20 mouse cellular contexts compared by ENCODE assay signal in the genomic region with DNA sequence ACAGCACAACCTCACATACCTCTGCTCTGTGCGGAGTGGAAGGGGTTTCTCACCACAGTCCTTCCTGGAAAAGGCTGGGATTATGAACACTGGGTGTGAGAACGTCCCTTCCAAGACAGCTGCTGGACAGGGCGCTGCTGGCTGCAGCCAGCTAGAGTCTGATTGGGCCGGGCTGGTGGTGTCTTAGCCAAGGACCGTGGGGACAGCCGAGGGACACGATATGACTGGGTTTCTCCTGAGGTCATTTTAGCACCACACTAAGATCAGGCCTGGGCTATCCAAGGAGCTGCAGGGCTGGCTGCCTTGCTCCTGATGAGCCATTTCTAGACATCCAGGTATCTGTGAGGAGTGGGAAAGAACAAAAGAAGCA. TPM values are rescaled to one million over a fixed set of nuclear protein-coding genes. Genes with fewer than 3 reads are reported as not detected.
DNase-seq lines count a peak whose midpoint lies in the region; ATAC-seq and TF ChIP-seq lines count a peak whose summit lies in the region.
"Had no signal": no experiment of that assay in that cellular context is flagged by ENCODE, and none has a peak within 500 bp of the region (broad histone marks: within the 10 kb centered on the region; RNA-seq: fewer than 3 reads in every experiment).

No protein-coding gene starts in this region.

- H3K4me2 ChIP-seq in lung, embryonic 14.5 days: no peak overlapping the region
- H3K4me2 ChIP-seq in neural tube, embryonic 14.5 days (ENCODE audit: low read depth, low read length): no peak overlapping the region
- H3K4me2 ChIP-seq: limb, embryonic 12.5 days; liver, embryonic 13.5 days had no signal

- 67% methylated on average over 7 of the region's 7 CpGs for WGBS in lung, embryonic 14.5 days
- 93% methylated on average over 7 of the region's 7 CpGs for WGBS in neural tube, embryonic 14.5 days

- intact Hi-C loops in gastrocnemius, adult 2 months (cut with DNase I): no loop called here

- H3K4me3 ChIP-seq in gastrocnemius, adult 2 months: no peak overlapping the region
- H3K4me3 ChIP-seq in lung, embryonic 14.5 days (ENCODE audit: low read depth, low read length): no peak overlapping the region
- no peak overlapping the region for H3K4me3 ChIP-seq in neural tube, embryonic 14.5 days (ENCODE audit: low read depth, low read length)
- H3K4me3 ChIP-seq: limb, embryonic 12.5 days; liver, embryonic 13.5 days had no signal

- no peaks in the 10 kb centered on the region for H3K9me3 ChIP-seq in lung, embryonic 14.5 days (ENCODE audit: low read depth, low read length)
- no peaks in the 10 kb centered on the region for H3K9me3 ChIP-seq in neural tube, embryonic 14.5 days (ENCODE audit: control insufficient read depth, low read length)
- H3K9me3 ChIP-seq: limb, embryonic 12.5 days; liver, embryonic 13.5 days had no signal

- no peaks in the 10 kb centered on the region for H3K36me3 ChIP-seq in lung, embryonic 14.5 days (ENCODE audit: insufficient read depth)
- H3K36me3 ChIP-seq in neural tube, embryonic 14.5 days (ENCODE audit: control insufficient read depth, insufficient read depth, low read length): no peaks in the 10 kb centered on the region
- H3K36me3 ChIP-seq: limb, embryonic 12.5 days; liver, embryonic 13.5 days had no signal

- H3K4me1 ChIP-seq in lung, embryonic 14.5 days (ENCODE audit: insufficient read depth): no peaks in the 10 kb centered on the region
- H3K4me1 ChIP-seq in neural tube, embryonic 14.5 days (ENCODE audit: control insufficient read depth, insufficient read depth, low read length): peaks cover 11% of the 10 kb centered on the region
- H3K4me1 ChIP-seq: liver, embryonic 13.5 days had no signal

- TF ChIP-seq CTCF in gastrocnemius, adult 2 months (IDR thresholded peaks at IDR 0.05): no peak
- TF ChIP-seq CTCF in lung, embryonic 14.5 days (IDR thresholded peaks at IDR 0.05; ENCODE audit: low read depth): no peak

- ATAC-seq in lung, embryonic 14.5 days (ENCODE audit: insufficient read depth): peak; percentile 44; the same call in 1 of the 2 replicates
- 0 out of 2 replicates have a peak, but pooled peaks have one; percentile 28 for ATAC-seq in neural tube, embryonic 14.5 days (ENCODE audit: low read depth)

- no peak overlapping the region for H3K27ac ChIP-seq in gastrocnemius, adult 2 months
- no peak overlapping the region for H3K27ac ChIP-seq in lung, embryonic 14.5 days (ENCODE audit: low read depth)
- H3K27ac ChIP-seq in neural tube, embryonic 14.5 days (ENCODE audit: low read depth, low read length): no peak overlapping the region
- H3K27ac ChIP-seq: limb, embryonic 12.5 days; liver, embryonic 13.5 days had no signal

- peak; percentile 59 for DNase-seq in gastrocnemius, adult 2 months
- no peak for DNase-seq in gastrocnemius, postnatal 10 days
- DNase-seq in lung, embryonic 14.5 days: no peak
- no peak for DNase-seq in lung, adult 18-20 months
- no peak for DNase-seq in neural tube, embryonic 10.5 days (ENCODE audit: extremely low spot score, low spot score)
- no peak for DNase-seq in retina, embryonic 14.5 days (ENCODE audit: low spot score)
- DNase-seq: adrenal gland, postnatal 10 days; B cell, adult 2 months; cerebellum, adult 11-12 months; cerebellum, postnatal 25 days; gastrocnemius, postnatal 14 days; kidney, adult 8-10 months; liver, embryonic 13.5 days; right cerebral cortex, postnatal 4 days had no signal

- H3K27me3 ChIP-seq in lung, embryonic 14.5 days (ENCODE audit: insufficient read depth, low read length): no peaks in the 10 kb centered on the region
- H3K27me3 ChIP-seq in neural tube, embryonic 14.5 days (ENCODE audit: control insufficient read depth, insufficient read depth, low read length): no peaks in the 10 kb centered on the region
- H3K27me3 ChIP-seq: limb, embryonic 12.5 days; liver, embryonic 13.5 days had no signal

- H3K9ac ChIP-seq in lung, embryonic 14.5 days: no peak overlapping the region
- no peak overlapping the region for H3K9ac ChIP-seq in neural tube, embryonic 14.5 days (replicated peaks; ENCODE audit: low read depth, low read length)
- H3K9ac ChIP-seq: limb, embryonic 12.5 days; liver, embryonic 13.5 days had no signal

RNA-seq across cellular contexts. Expression of a gene that starts 4.0 kb away (rescaled TPM):
- not detected for total RNA-seq in gastrocnemius, adult 2 months (2021)
- not detected for total RNA-seq in gastrocnemius, postnatal 10 days (2021)
- not detected in 2 replicates for polyA plus RNA-seq in lung, embryonic 14.5 days (2014; fragmentation: Nextera tagmentation; extraction: Ambion mirVana)
- polyA plus RNA-seq in neural tube, embryonic 14.5 days (2014; fragmentation: Nextera tagmentation; extraction: Ambion mirVana): 0.98 and 1.2 TPM in 2 replicates
- total RNA-seq: adrenal gland, postnatal 10 days; gastrocnemius, postnatal 14 days; megakaryocyte progenitor cell, adult 5-6 weeks; monocyte, adult 5-6 weeks; neutrophil, adult 5-6 weeks had no signal
- polyA plus RNA-seq: heart, embryonic 14.5 days; limb, embryonic 12.5 days; liver, embryonic 13.5 days had no signal
